27 mouse cellular contexts compared by ENCODE assay signal in the genomic region with DNA sequence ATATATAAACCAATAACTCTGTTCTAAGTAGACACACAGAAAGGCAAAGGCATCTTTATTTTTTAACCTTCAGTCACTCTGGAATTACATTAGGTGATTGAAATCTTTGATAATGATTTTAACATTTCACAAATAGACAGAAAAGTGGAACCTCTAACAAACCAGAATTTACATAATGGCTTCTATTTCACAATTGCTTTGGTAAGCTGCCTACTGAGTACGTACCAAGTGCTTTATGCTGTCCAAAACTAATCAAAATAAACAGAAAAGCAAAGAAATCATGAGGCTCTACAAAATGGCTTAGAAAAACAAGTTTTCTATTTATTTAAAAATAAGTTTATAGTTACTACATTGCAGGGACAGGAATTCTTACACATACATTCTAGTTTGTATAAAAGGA. TPM values are rescaled to one million over a fixed set of nuclear protein-coding genes. Genes with fewer than 3 reads are reported as not detected.
"Had no signal": no experiment of that assay in that cellular context is flagged by ENCODE, and none has a peak within 500 bp of the region (broad histone marks: within the 10 kb centered on the region; RNA-seq: fewer than 3 reads in every experiment).

No protein-coding gene starts in this region.

- H3K27ac ChIP-seq: embryonic facial prominence, embryonic 10.5 days; embryonic facial prominence, embryonic 12.5 days; embryonic facial prominence, embryonic 13.5 days; embryonic facial prominence, embryonic 15.5 days; forebrain, embryonic 10.5 days; forebrain, embryonic 12.5 days; forebrain, embryonic 13.5 days; forebrain, embryonic 15.5 days; gastrocnemius, adult 2 months; heart, adult 2 months had no signal

- DNase-seq: cerebellum, adult 8-10 months; cerebellum, adult 9-10 months; cerebellum, adult 9-11 months; cerebellum, postnatal 10 days; cerebellum, postnatal 14 days; cerebellum, postnatal 25 days; embryo, embryonic 11 days; forebrain, postnatal 0 days; gastrocnemius, adult 2 months; gastrocnemius, postnatal 10 days; gastrocnemius, postnatal 14 days; gastrocnemius, postnatal 25 days; gastrocnemius, postnatal 36 days; heart, adult 11 months; heart, adult 18-20 months; heart, adult 2 months had no signal

- H3K9ac ChIP-seq: embryonic facial prominence, embryonic 12.5 days; embryonic facial prominence, embryonic 13.5 days; embryonic facial prominence, embryonic 15.5 days; forebrain, embryonic 12.5 days; forebrain, embryonic 13.5 days; forebrain, embryonic 15.5 days; forebrain, postnatal 0 days had no signal

- H3K4me1 ChIP-seq: embryonic facial prominence, embryonic 10.5 days; embryonic facial prominence, embryonic 12.5 days; embryonic facial prominence, embryonic 13.5 days; forebrain, embryonic 12.5 days; forebrain, embryonic 13.5 days; forebrain, embryonic 15.5 days had no signal

- H3K4me2 ChIP-seq: embryonic facial prominence, embryonic 12.5 days; embryonic facial prominence, embryonic 13.5 days; embryonic facial prominence, embryonic 15.5 days; forebrain, embryonic 12.5 days; forebrain, embryonic 13.5 days; forebrain, embryonic 15.5 days had no signal

- ATAC-seq: forebrain, embryonic 13.5 days; forebrain, embryonic 14.5 days; forebrain, embryonic 15.5 days; forebrain, embryonic 16.5 days; forebrain, postnatal 0 days had no signal

- H3K9me3 ChIP-seq: embryonic facial prominence, embryonic 10.5 days; embryonic facial prominence, embryonic 12.5 days; embryonic facial prominence, embryonic 13.5 days; embryonic facial prominence, embryonic 15.5 days; forebrain, embryonic 10.5 days; forebrain, embryonic 12.5 days; forebrain, embryonic 13.5 days; forebrain, embryonic 15.5 days had no signal

- H3K4me3 ChIP-seq: embryonic facial prominence, embryonic 10.5 days; embryonic facial prominence, embryonic 12.5 days; embryonic facial prominence, embryonic 13.5 days; embryonic facial prominence, embryonic 15.5 days; erythroblast, embryonic 14.5 days; forebrain, embryonic 10.5 days; forebrain, embryonic 12.5 days; forebrain, embryonic 13.5 days; forebrain, embryonic 15.5 days; gastrocnemius, adult 2 months; heart, adult 2 months had no signal

- H3K27me3 ChIP-seq: embryonic facial prominence, embryonic 12.5 days; embryonic facial prominence, embryonic 13.5 days; embryonic facial prominence, embryonic 15.5 days; forebrain, embryonic 12.5 days; forebrain, embryonic 13.5 days; forebrain, embryonic 15.5 days had no signal

RNA-seq across cellular contexts. Expression of a gene that starts 36.8 kb away (rescaled TPM):
- polyA plus RNA-seq: erythroblast, embryonic 14.5 days had no signal
